Mouse (Mus musculus): Measurements from ENCODE around the gene Nmb.
"Not testable (repeated sequence)": the region's sequence is repeated elsewhere in the genome, so short reads cannot be mapped to it uniquely, and the experiment has no call there.

Gene Nmb

DNA sequence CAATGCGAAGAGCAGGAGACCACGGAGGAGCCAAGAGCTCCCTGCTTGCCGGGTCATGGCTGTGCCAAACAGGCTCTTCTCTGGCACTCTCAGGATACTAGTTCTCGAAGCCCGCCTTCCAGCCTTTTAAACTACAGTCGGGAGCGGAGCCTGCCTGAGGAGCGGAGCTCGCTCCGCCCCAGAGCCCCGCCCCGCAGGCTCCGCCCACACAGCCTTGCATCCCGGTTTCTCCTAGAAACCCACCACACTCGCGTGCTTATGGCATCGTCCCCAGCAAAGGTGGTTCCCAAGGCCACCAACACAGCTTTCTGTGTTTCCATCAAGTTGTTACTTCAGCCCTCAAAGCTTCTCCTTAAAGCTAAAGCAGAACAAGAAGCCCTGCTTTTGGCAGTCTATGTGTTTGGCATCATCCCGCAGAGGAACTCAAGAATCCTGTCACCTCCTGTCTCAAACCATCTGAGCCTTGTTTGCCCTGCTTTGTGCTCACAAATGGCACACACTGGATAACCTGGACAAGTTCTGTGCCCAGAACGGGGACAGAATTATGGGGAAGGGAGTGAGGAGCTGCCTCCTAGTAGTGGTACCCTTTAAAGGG, at the start of gene Nmb:
Gene Nmb, minus strand, starts transcription at position 156 of the 595 bp plus-strand sequence.
- DNase-seq (ENCODE audit: low spot score), result peak; percentile 39

DNA sequence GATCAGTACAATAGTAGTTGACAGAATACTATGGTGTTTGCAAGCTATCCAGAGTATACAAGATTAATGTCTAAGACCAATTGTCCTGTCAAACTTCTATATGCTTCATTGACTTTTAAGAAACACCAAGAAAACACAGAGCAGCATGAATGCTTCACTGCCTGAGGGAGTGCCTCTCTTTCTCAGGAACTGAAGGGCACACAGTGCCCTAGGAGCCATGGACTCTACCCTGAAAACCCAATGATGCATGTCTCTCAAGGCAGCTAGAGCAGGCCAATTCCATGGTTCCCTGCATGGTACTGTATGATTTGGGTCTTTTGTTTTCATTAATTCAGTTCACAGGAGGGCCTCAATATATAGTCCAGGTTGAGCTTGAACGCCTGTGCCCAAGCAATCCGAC, 49.4 kb upstream of the Nmb start:
- no peak for DNase-seq (ENCODE audit: low spot score)

DNA sequence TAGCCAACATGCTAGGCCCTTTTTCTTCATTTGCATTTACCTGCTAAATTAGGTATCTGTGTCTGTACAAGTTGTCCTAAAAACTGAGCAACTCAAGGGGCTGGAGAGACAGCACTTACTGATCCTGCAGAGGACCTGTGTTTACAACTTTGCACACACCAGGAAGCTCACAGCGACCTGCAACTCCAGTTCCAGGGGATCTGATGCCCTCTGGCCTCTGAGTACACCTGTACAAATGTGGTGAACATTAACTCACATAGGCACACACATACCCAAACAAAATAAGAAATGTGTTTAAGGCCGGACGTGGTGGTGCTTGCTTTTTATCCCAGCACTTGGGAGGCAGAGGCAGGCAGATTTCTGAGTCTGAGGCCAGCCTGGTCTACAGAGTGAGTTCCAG, 47.3 kb upstream of the Nmb start:
- no peak for DNase-seq (ENCODE audit: low spot score)

DNA sequence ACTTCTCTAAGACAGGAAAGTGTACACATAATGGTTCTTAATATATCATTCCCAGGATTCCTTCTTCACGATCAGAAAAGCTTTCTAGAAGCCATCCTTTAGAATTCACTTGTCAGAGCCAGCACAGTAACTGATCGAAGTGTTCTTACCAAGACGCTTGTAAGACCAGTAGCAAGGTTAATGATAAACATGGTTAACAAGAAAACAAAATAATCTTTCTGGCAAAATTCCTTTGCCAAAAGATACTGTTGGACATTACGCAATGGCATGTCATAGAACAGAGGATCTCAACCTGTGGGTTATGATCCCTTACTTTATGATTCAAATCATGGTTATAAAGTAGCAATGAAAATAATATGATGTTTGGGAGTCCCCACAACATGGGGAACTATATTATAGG, 46.6 kb upstream of the Nmb start:
- no peak for DNase-seq (ENCODE audit: low spot score)

DNA sequence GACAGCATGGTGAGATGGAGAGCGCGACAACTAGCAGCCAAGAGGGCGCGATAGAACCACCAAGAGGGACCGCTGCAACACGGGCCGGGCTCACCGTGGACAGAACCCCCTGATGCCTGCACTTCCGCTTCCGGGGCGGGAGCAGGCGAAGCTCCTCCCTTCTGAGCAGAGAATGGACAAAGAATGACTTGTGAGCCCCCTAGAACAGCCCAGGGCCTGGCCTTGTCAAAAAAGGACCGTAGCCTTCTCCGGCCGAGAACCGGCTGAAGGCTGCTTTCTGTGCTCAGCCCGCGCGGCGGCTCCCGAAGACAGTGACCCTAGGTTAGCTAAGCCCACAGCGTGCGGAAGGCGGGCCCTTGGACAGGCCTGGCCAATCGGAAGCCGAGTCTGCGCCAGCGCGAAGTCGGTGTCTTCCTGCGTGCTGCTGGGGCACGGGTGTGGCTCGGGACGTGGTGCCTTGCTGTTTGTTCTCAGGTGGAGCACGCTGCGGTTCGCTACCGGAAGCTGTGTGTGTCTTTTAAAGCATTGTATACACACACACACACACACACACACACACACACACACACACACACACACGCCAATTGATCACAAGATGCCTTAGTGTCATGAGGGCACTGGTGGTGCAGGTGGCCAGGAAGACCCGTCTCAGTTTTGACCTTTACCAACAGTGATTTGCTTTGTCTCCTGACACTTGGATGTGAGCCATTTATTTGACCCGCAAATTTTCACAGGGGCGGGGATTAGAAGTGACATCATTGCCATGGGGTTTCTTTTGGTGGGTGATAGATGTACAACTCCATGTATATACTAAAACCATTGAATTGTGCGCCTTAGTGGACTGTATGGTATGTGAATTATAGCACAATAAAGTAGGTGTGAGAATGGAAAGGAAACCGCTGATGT, 42.8 kb upstream of the Nmb start, which contains the start of gene Sec11a:
Gene Sec11a, minus strand, starts transcription at position 336 of the 906 bp plus-strand sequence.
- peak; percentile 88 for DNase-seq (ENCODE audit: low spot score)

DNA sequence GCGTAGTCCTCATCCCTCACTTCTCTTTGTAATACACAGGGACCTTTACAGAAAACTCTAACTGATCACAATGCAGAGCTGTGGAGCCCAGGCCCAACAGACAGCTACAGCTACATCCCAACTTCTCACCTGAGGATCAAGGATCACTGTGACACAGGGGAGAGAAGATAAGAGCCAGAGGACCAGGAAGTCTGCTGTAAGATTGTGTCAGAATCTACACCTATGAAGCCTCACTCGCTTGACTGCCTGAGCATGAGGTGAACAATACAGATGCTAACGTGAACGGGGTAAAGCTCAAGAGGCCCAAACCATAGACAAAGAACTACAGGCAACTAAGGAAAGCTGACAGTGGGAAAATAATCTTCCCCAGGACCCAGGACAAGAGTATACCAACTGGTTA, 34.9 kb upstream of the Nmb start:
- DNase-seq (ENCODE audit: low spot score), result no peak

GRCm38 (mm10) chr7:80937304-80937666, 32.4 kb upstream of the Nmb start:
- not testable (repeated sequence) for DNase-seq (ENCODE audit: low spot score)

DNA sequence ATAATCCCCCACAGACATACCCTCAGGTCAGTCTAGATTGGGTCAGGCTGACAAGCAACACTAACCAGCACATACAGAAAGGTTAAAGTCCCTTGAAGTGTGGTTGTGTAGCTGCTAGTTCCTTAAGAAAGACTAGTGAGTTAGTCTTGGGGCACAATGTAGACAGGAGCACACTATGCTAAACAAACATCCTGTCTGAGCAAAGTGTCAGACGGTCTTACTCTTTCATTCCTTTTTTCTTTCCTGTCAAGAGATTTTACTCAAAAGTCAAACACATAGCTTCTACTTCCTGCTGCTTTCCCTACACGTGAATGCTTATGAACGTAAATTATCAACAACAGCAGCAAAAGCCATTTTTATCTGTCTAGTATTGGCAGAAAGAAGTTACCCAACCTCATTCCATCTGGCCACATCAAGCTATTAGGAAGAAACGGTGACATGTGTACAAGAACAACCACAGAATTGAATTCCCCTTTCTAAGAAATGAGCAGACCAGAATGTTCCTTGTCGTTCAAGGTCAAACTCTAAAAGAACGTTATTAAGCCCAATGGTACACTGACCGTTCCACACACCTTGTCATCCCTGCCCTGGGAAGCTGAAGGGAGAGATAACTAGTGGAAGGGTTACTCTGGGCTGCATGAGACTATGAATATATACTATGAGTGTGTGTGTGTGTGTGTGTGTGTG, 31.9 kb upstream of the Nmb start:
- DNase-seq (ENCODE audit: low spot score), result not testable (repeated sequence)

DNA sequence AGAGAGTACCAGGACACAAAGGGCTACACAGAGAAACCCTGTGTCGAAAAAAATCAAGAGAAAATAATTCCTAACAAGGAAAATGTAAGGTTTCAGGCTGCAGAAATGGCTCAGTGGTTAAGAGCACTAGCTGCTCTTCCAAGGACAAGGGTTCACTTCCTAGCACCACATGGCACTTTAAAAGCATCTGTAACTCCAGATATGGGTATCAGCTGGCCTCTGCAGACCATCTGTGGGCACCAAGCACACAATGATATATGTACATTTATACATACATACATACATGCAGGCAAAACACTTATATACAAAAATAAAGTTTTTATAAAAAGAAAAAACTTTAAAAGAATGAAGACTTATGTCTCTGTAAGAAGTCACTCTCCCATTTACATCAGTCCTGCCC, 31.0 kb upstream of the Nmb start:
- peak; percentile 20 for DNase-seq (ENCODE audit: low spot score)

DNA sequence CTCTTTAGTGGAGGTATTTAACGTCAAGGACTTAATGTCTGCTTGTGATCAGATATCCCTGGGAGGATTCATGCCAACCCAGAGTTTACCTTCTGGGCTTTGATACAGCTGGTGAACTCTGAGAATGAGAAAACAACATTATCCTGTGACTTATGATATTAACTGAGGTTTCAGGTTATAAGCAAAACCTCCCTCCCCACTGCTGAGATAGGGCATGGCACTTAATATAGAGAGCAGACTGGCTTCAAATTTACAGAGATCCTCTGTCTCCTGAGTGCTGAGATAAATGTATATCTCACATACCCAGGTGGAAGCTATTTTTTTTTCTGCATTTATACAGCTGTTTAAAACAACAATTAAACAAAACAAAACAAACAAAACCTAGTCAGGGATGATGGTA, 27.9 kb upstream of the Nmb start:
- DNase-seq (ENCODE audit: low spot score), result no peak

DNA sequence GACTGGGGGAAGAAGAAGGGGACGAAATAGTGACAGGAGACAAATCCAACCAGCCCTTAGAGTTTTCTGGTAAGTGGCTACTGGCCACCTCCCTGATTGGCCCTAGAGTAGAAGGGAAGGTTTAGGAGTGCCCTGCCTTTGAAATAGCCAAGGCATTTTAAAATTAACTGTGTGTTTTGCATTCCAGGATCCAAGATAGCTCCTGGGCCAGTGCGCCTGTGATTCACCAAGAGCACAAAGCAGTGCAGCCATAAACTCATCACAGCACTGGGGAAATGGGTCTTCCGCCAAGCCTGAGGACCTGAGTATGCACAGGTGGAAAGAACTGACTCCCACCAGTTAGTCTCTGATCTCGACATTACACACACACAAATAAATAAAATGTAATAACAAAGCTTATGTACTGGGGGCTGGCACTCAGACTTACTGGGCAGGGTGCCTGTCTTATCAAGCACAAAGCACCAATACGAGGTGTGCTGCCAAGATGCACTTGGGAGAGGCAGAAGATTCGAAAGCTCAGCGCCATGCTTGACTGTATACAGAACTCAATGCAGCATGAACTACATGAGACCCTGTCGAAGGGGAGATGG, 26.8 kb upstream of the Nmb start:
- DNase-seq (ENCODE audit: low spot score), result no peak

GRCm38 (mm10) chr7:80923165-80923564, 18.3 kb upstream of the Nmb start:
- no peak for DNase-seq (ENCODE audit: low spot score)

GRCm38 (mm10) chr7:80919647-80920008, 14.8 kb upstream of the Nmb start:
- DNase-seq (ENCODE audit: low spot score), result no peak

- DNase-seq (ENCODE audit: low spot score), result no peak
Observed at GRCm38 (mm10) chr7:80918982-80919646, 14.2 kb upstream of the Nmb start.

- DNase-seq (ENCODE audit: low spot score), result no peak
Observed at GRCm38 (mm10) chr7:80917916-80918465, 13.1 kb upstream of the Nmb start.

GRCm38 (mm10) chr7:80912496-80912895, 7.6 kb upstream of the Nmb start:
- no peak for DNase-seq (ENCODE audit: low spot score)

DNA sequence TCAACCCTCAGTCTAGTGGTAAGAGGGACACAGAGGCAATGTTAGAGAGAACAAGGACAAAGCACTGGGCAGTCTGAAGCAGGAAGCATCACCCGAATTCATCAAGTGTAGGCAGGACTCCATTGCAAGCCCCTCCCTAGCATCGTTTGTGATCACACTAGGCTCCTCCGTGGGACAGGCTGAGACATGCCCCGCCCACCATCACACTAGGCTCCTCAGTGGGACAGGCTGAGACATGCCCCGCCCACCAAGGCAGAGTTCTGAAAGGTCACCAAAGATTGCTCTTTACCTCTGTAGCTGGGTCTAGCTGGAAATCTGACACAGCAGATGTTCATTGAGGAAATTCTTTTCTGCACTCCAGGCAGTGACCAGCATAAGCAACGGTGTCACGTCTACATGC, 6.2 kb upstream of the Nmb start:
- DNase-seq (ENCODE audit: low spot score), result no peak

DNA sequence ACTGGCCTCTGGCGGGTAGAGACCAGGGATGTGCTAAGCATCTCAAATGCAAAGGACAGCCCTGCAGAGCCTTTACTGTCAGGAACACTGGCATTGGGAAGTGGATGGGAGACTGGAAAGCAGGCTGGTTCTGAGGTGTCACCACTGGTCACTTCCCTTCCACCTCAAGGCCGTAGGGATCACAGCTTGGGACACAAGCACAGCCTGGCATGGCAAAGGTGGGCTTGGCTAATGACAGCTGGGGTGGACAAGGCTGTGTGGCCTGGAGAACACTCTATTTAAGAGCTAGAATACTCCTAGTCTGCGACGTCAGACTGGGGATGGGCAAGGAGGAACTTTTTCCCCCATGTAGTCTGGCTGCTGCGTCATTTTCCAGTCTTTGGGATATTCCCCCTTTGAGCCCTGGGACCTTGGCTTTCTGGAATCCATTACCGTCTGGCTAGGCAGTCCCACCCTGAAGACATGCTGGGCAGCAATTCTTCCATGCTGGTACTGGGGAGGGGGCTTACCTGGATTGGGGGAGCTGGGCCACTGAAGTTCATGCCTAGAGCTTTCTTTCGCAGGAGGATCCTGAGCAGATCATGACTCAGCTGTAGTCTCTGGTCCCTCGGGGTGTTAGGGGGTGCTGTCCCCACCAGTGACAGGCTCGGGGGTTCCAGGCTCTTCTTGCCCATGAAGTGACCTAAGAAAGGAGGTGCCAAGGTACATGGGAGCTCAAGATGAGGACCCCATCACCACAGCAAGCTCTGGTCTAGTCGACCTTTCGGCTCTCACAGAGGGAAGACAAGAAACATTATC, 1.1 kb downstream of the Nmb start:
- DNase-seq (ENCODE audit: low spot score), result no peak

- no peak for DNase-seq (ENCODE audit: low spot score)
Observed at GRCm38 (mm10) chr7:80901541-80902274, 3.2 kb downstream of the Nmb start.

GRCm38 (mm10) chr7:80900944-80901501, 3.9 kb downstream of the Nmb start, which contains the start of gene Wdr73:
Gene Wdr73 (minus strand): TSS chr7:80901269.
- DNase-seq (ENCODE audit: low spot score), result peak; percentile 86

Data from c-Kit-positive CD71-positive TER-119-positive erythroid progenitor cells, embryonic 14.5 days (primary cell).